Comparison of ENCODE assay signal across 8 mouse cellular contexts in genomic region chr2:130563212-130564055, GRCm38 (mm10). TPM values are rescaled to one million over a fixed set of nuclear protein-coding genes. Genes with fewer than 3 reads are reported as not detected.
DNase-seq lines count a peak whose midpoint lies in the region; ATAC-seq lines count a peak whose summit lies in the region.

Gene Mrps26, plus strand, starts transcription at chr2:130563742.

- H3K27ac ChIP-seq in intestine, embryonic 14.5 days (ENCODE audit: low read depth) = no peak within 1 kb of the TSS; the same call in 1 of the 2 replicates

- peaks cover 26% of the 10 kb centered on the region for H3K36me3 ChIP-seq in intestine, embryonic 14.5 days (ENCODE audit: control insufficient read depth, insufficient read depth, low read length)

- no peaks in the 10 kb centered on the region for H3K9me3 ChIP-seq in intestine, embryonic 14.5 days (ENCODE audit: control insufficient read depth, low read length)

- peaks cover 9% of the 10 kb centered on the region; the same call in 1 of the 2 replicates for H3K4me1 ChIP-seq in intestine, embryonic 14.5 days (replicated peaks; ENCODE audit: control insufficient read depth, insufficient read depth, low read length)

- peak within 1 kb of the TSS; percentile 92 for H3K4me3 ChIP-seq in intestine, embryonic 14.5 days (ENCODE audit: low read depth, low read length)

- peak; percentile 98 for ATAC-seq in intestine, embryonic 14.5 days (replicated peaks; ENCODE audit: low FRiP score, low TSS enrichment, low read depth)

- WGBS in intestine, embryonic 14.5 days = under 1% methylated on average over 61 of the region's 61 CpGs

- intact Hi-C loops in left cerebral cortex, postnatal 14 days (cut with DNase I) = loop anchor here (5.0 kb wide), 1 partner anchor 99 kb away; the partner anchor contains the start of gene Ddrgk1

- peak; percentile 86 to 87 for DNase-seq in adrenal gland, adult 18-20 months (ENCODE audit: low spot score in 2 of 2)
- peak; percentile 96 for DNase-seq in embryo, embryonic 11 days
- peak; percentile 94 for DNase-seq in gastrocnemius, postnatal 25 days
- peak; percentile 93 for DNase-seq in intestine, embryonic 14.5 days (ENCODE audit: low spot score)
- peak; percentile 91 to 93 for DNase-seq in left cerebral cortex, postnatal 14 days (ENCODE audit: low spot score in 2 of 2)
- peak; percentile 95 for DNase-seq in mesoderm, embryonic 11.5 days (ENCODE audit: low read depth, low spot score)
- peak; percentile 93 to 94 for DNase-seq in right cerebral cortex, postnatal 36 days (ENCODE audit: low spot score in 2 of 2)
- DNase-seq in yolk sac, embryonic 10.5 days (ENCODE audit: low spot score) = peak; percentile 96

- H3K9ac ChIP-seq in intestine, embryonic 14.5 days (ENCODE audit: low read length) = peak within 1 kb of the TSS; percentile 81

- peak within 1 kb of the TSS; percentile 82 for H3K4me2 ChIP-seq in intestine, embryonic 14.5 days (ENCODE audit: low read length)

- H3K27me3 ChIP-seq in intestine, embryonic 14.5 days (replicated peaks; ENCODE audit: control insufficient read depth, insufficient read depth, low read length) = no peaks in the 10 kb centered on the region

RNA-seq across cellular contexts. Expression of gene Mrps26, which starts in this region (rescaled TPM):
- total RNA-seq in adrenal gland, adult 18-20 months (2021) = 10 to 100 TPM; 52.4 to 62.2 TPM
- 10 to 100 TPM; 44.9 to 45.0 TPM for total RNA-seq in gastrocnemius, postnatal 25 days (2021)
- 97.4 and 100 TPM in 2 replicates for polyA plus RNA-seq in intestine, embryonic 14.5 days (2014; fragmentation: Nextera tagmentation; extraction: Ambion mirVana)
- 10 to 100 TPM; 72.2 to 75.8 TPM for total RNA-seq in left cerebral cortex, postnatal 14 days (2021)
